Mouse (Mus musculus): Measurements from ENCODE around the gene Marveld2. TPM values are rescaled to one million over a fixed set of nuclear protein-coding genes. Genes with fewer than 3 reads are reported as not detected.

Marveld2 gene
- polyA plus RNA-seq, 2 experiments = 4.0 to 5.9 TPM

DNA sequence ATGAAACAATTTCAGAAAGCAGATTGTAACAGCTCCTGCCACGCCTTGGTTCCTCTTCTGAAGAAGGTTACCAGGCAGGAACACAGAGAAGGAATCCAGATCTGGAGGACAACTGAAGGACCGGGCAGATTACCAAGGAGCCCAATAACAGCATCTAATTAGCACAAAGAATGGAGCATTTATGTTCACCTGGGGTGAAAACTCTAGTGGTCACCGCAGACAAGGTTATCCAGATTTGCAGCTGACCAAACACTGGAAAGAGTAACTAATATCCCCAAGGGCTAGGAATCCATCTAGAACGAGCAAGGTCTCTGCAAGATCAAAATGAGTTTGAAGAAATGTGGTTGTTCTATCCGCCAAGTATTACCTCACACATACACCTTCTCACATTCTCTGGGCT lies 69.5 kb downstream of the Marveld2 start:
- WGBS (ENCODE audit: insufficient replicate concordance) = 57% methylated on average over 5 of the region's 5 CpGs
- no peak for ATAC-seq (ENCODE audit: insufficient read depth)

More for the DNA sequence above, 69.5 kb downstream of the Marveld2 start:
- Histone ChIP-seq H3K4me1 (replicated peaks; ENCODE audit: control insufficient read depth in 2 of 2, insufficient read depth in 2 of 2, low read length in 1 of 2) (peaks cover 0 to 6% of the 10 kb centered on the region in 2 experiments; a peak in 1 of 4 replicates), H3K9ac (replicated peaks) (no peak overlapping the region), H3K27ac (no peak overlapping the region), H3K4me2 (ENCODE audit: low read depth) (no peak overlapping the region), H3K9me3 (ENCODE audit: control insufficient read depth, low read length) (no peaks in the 10 kb centered on the region), H3K4me3 (ENCODE audit: insufficient read depth in 1 of 2, low read depth in 2 of 2, low read length in 2 of 2) (no peak overlapping the region), H3K36me3 (replicated peaks; ENCODE audit: control insufficient read depth, insufficient read depth, low read depth) (no peaks in the 10 kb centered on the region), H3K27me3 (ENCODE audit: control insufficient read depth, insufficient read depth, low read length) (peaks cover 24% of the 10 kb centered on the region)
- no peak for TF ChIP-seq EP300 (IDR thresholded peaks at IDR 0.05; ENCODE audit: low read depth)
- TF ChIP-seq CTCF (IDR thresholded peaks at IDR 0.05; ENCODE audit: low read depth) = no peak
- no peak for DNase-seq (ENCODE audit: low read depth in 3 of 3, low spot score in 3 of 3)

Other genes starting within 250 kb of the Marveld2 start
- 0.01 TPM in 2 replicates for gene Naip1, start 164.1 kb downstream of the Marveld2 start, polyA plus RNA-seq (2012; rRNA removed)
- gene Naip1, start 164.1 kb downstream of the Marveld2 start, polyA plus RNA-seq (2014; fragmentation: Nextera tagmentation; extraction: Ambion mirVana) = not detected in 2 replicates
- 18.5 and 26.3 TPM in 2 replicates for gene Gtf2h2, start 124.4 kb downstream of the Marveld2 start, polyA plus RNA-seq (2012; rRNA removed)
- 25.1 and 28.2 TPM in 2 replicates for gene Gtf2h2, start 124.4 kb downstream of the Marveld2 start, polyA plus RNA-seq (2014; fragmentation: Nextera tagmentation; extraction: Ambion mirVana)
- 2.1 and 2.4 TPM in 2 replicates for gene Ocln, start 64.3 kb downstream of the Marveld2 start, polyA plus RNA-seq (2012; rRNA removed)
- gene Ocln, start 64.3 kb downstream of the Marveld2 start, polyA plus RNA-seq (2014; fragmentation: Nextera tagmentation; extraction: Ambion mirVana) = 4.8 and 5.9 TPM in 2 replicates
- 74.2 and 111 TPM in 2 replicates for gene Ak6, start 34.0 kb upstream of the Marveld2 start, polyA plus RNA-seq (2012; rRNA removed)
- gene Ak6, start 34.0 kb upstream of the Marveld2 start, polyA plus RNA-seq (2014; fragmentation: Nextera tagmentation; extraction: Ambion mirVana) = 183 and 191 TPM in 2 replicates
- 4.9 and 8.5 TPM in 2 replicates for gene Rad17, start 34.1 kb upstream of the Marveld2 start, polyA plus RNA-seq (2012; rRNA removed)
- 13.6 TPM in 2 replicates for gene Rad17, start 34.1 kb upstream of the Marveld2 start, polyA plus RNA-seq (2014; fragmentation: Nextera tagmentation; extraction: Ambion mirVana)
- gene Taf9, start 34.6 kb upstream of the Marveld2 start, polyA plus RNA-seq (2012; rRNA removed) = 5.5 and 10.0 TPM in 2 replicates
- 18.0 and 20.8 TPM in 2 replicates for gene Taf9, start 34.6 kb upstream of the Marveld2 start, polyA plus RNA-seq (2014; fragmentation: Nextera tagmentation; extraction: Ambion mirVana)
- gene Ccdc125, start 52.7 kb upstream of the Marveld2 start, polyA plus RNA-seq (2012; rRNA removed) = 1.8 and 3.7 TPM in 2 replicates
- gene Ccdc125, start 52.7 kb upstream of the Marveld2 start, polyA plus RNA-seq (2014; fragmentation: Nextera tagmentation; extraction: Ambion mirVana) = 3.4 and 4.2 TPM in 2 replicates
- 11.7 and 16.6 TPM in 2 replicates for gene Cdk7, start 114.0 kb upstream of the Marveld2 start, polyA plus RNA-seq (2012; rRNA removed)
- 36.7 and 40.2 TPM in 2 replicates for gene Cdk7, start 114.0 kb upstream of the Marveld2 start, polyA plus RNA-seq (2014; fragmentation: Nextera tagmentation; extraction: Ambion mirVana)
- gene Mrps36, start 127.7 kb upstream of the Marveld2 start, polyA plus RNA-seq (2012; rRNA removed) = 33.5 and 56.1 TPM in 2 replicates
- 135 and 150 TPM in 2 replicates for gene Mrps36, start 127.7 kb upstream of the Marveld2 start, polyA plus RNA-seq (2014; fragmentation: Nextera tagmentation; extraction: Ambion mirVana)
- 13.9 and 26.6 TPM in 2 replicates for gene Cenph, start 158.9 kb upstream of the Marveld2 start, polyA plus RNA-seq (2012; rRNA removed)
- 40.2 and 40.3 TPM in 2 replicates for gene Cenph, start 158.9 kb upstream of the Marveld2 start, polyA plus RNA-seq (2014; fragmentation: Nextera tagmentation; extraction: Ambion mirVana)
- gene Ccnb1, start 169.6 kb upstream of the Marveld2 start, polyA plus RNA-seq (2012; rRNA removed) = 100 and 123 TPM in 2 replicates
- 255 and 287 TPM in 2 replicates for gene Ccnb1, start 169.6 kb upstream of the Marveld2 start, polyA plus RNA-seq (2014; fragmentation: Nextera tagmentation; extraction: Ambion mirVana)
- 15.6 and 20.6 TPM in 2 replicates for gene Slc30a5, start 216.5 kb upstream of the Marveld2 start, polyA plus RNA-seq (2012; rRNA removed)
- 27.4 and 30.4 TPM in 2 replicates for gene Slc30a5, start 216.5 kb upstream of the Marveld2 start, polyA plus RNA-seq (2014; fragmentation: Nextera tagmentation; extraction: Ambion mirVana)